Mouse (Mus musculus): ENCODE results near the gene Slc12a4. TPM values are rescaled to one million over a fixed set of nuclear protein-coding genes. Genes with fewer than 3 reads are reported as not detected.

Gene Slc12a4
- polyA plus RNA-seq, 1 experiment from 2014 or later, result 7.8 TPM

DNA sequence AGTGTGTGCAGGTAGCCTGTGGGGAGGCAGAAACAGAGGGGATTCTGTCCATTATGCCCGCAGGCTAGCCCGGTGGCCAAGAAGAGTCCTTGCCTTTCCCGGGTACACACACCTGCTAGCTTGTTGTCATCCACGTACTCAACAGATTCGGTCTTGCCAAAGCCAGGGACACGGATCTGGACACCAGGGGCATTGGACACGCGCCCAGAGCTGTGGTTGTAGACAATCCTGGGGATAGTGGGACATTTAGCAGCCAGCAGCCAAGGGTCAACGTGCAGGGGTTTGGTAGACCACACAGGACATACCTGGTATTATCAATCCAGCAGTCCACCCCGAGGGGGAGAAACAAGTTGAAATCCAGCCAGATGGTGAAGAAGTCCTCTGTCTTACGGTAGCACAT is 23.9 kb downstream of the Slc12a4 start:
- no peak overlapping the region for H3K9ac ChIP-seq (ENCODE audit: low read length)
- peaks cover 3% of the 10 kb centered on the region for H3K4me1 ChIP-seq (ENCODE audit: control insufficient read depth, insufficient read depth, low read length)
- ATAC-seq (ENCODE audit: low FRiP score) (no peak), DNase-seq (ENCODE audit: low spot score, missing footprints) (no peak)
- H3K9me3 ChIP-seq (ENCODE audit: control insufficient read depth, low read length), result no peaks in the 10 kb centered on the region
- no peak overlapping the region for H3K27ac ChIP-seq (ENCODE audit: low read depth, low read length)
- no peak overlapping the region for H3K4me3 ChIP-seq (ENCODE audit: low read depth, low read length)
- no peaks in the 10 kb centered on the region for H3K36me3 ChIP-seq (ENCODE audit: control insufficient read depth, insufficient read depth, low read length)
- H3K27me3 ChIP-seq (ENCODE audit: control insufficient read depth, insufficient read depth, low read length), result no peaks in the 10 kb centered on the region
- 95% methylated on average over 11 of the region's 11 CpGs for WGBS
- no peak overlapping the region for H3K4me2 ChIP-seq

DNA sequence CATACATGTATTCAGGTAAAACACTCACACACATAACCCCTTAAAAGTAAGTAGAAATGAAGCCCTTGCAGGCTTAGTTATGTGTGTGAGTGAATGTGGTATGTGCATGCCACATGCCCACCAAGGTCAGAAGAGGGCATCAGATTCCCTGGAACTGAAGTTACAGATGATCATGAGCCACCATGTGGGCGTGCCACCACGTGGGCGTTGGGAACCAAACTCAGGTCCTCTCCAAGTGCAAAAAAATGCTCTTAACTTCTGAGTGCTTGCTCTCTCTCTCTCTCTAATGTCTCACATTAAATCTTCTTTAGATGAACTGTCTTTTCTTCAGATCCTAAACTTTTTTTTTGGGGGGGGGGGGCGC is 27.6 kb downstream of the Slc12a4 start, which contains the start of gene Psmb10:
Gene Psmb10 (minus strand): TSS at position 139 of the 364 bp plus-strand sequence.
- Histone ChIP-seq H3K36me3 (ENCODE audit: control insufficient read depth, insufficient read depth, low read length) (no peaks in the 10 kb centered on the region), H3K4me3 (ENCODE audit: low read depth, low read length) (peak within 1 kb of the TSS; percentile 75), H3K9me3 (ENCODE audit: control insufficient read depth, low read length) (no peaks in the 10 kb centered on the region), H3K27ac (ENCODE audit: low read depth, low read length) (peak within 1 kb of the TSS; percentile 67), H3K4me1 (ENCODE audit: control insufficient read depth, insufficient read depth, low read length) (peaks cover 3% of the 10 kb centered on the region), H3K9ac (ENCODE audit: low read length) (peak within 1 kb of the TSS; percentile 89), H3K4me2 (peak within 1 kb of the TSS; percentile 96), H3K27me3 (ENCODE audit: control insufficient read depth, insufficient read depth, low read length) (no peaks in the 10 kb centered on the region)
- 49% methylated on average over 4 of the region's 4 CpGs for WGBS
- DNase-seq (ENCODE audit: low spot score, missing footprints), result no peak
- ATAC-seq (ENCODE audit: low FRiP score), result no peak

DNA sequence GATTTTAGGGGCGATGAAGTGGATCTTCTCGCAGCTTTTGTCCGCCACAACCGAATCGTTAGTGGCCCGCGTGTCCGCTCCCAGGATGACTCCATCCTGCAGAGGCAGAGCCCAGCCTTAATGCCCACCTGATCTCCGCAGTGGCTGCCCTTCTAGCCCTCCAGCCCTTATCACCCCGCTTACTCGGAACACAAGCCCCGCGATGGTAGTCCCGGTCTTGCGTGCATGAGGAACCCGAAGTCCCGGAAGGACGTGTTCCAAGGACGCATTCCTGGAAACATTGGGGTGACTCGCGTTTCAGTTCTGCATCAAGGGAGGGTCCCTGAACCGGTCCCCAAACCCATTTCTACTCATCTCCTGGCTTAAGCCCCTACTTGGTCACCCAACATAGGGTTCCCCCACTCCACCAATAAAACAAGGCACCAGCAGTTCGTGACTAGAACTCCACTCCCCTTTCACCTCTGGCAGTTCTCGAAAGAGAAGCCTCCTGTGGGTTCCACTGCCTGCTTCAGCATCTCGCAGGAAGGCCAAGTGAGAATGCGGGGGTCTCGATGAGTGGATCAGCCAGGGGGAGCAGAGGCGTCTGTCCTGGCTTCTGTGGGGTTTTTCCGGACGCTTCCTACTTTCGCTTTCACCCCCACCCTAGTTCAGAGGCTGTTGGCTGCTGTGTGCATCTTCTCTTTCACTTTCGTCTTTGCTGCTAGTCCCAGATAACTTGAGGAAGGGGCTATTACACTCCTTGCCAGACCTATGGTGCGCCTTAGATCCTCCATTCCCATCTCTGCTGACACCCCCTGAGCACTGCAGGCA is 28.2 kb downstream of the Slc12a4 start:
- H3K9ac ChIP-seq (ENCODE audit: low read length), result peak overlapping the region; percentile 89
- 2% methylated on average over 33 of the region's 33 CpGs for WGBS
- no peaks in the 10 kb centered on the region for H3K9me3 ChIP-seq (ENCODE audit: control insufficient read depth, low read length)
- peak overlapping the region; percentile 75 for H3K4me3 ChIP-seq (ENCODE audit: low read depth, low read length)
- ATAC-seq (ENCODE audit: low FRiP score) (peak; percentile 36), DNase-seq (ENCODE audit: low spot score, missing footprints) (peak; percentile 91)
- no peaks in the 10 kb centered on the region for H3K27me3 ChIP-seq (ENCODE audit: control insufficient read depth, insufficient read depth, low read length)
- peaks cover 3% of the 10 kb centered on the region for H3K4me1 ChIP-seq (ENCODE audit: control insufficient read depth, insufficient read depth, low read length)
- no peaks in the 10 kb centered on the region for H3K36me3 ChIP-seq (ENCODE audit: control insufficient read depth, insufficient read depth, low read length)
- peak overlapping the region; percentile 67 for H3K27ac ChIP-seq (ENCODE audit: low read depth, low read length)
- H3K4me2 ChIP-seq, result peak overlapping the region; percentile 96

DNA sequence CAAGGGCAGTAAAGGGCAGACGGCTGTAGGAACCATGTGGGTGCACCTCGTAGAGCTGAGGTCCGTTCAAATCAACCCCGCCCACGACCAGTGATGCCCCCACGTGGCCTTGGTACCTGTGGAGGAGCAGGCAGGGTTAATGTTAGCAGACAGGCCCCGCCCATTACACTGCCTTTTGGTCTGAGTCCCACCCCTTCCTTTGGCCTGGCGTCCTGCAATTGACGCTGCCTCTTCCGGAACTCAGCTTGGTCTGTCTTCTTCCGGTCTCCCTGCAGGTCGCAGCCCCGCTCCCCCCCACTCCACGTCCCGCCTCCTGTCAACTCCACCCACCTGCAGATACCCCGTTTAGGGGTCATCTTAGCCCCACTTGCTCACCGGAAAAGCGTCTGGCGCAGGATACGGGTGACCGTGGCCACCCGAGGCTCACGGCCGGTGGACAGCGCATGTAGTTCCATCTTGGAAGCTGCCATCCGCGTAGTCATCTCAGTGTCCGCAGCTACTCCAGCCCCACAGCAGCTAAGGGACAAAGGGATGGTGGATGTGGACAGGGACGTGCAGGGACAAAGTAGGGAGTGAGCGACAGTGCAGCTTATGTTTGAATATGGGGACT is 28.9 kb downstream of the Slc12a4 start:
- under 1% methylated on average over 30 of the region's 30 CpGs for WGBS
- ATAC-seq (ENCODE audit: low FRiP score), result peak; percentile 92
- H3K9ac ChIP-seq (ENCODE audit: low read length), result peak overlapping the region; percentile 89

DNA sequence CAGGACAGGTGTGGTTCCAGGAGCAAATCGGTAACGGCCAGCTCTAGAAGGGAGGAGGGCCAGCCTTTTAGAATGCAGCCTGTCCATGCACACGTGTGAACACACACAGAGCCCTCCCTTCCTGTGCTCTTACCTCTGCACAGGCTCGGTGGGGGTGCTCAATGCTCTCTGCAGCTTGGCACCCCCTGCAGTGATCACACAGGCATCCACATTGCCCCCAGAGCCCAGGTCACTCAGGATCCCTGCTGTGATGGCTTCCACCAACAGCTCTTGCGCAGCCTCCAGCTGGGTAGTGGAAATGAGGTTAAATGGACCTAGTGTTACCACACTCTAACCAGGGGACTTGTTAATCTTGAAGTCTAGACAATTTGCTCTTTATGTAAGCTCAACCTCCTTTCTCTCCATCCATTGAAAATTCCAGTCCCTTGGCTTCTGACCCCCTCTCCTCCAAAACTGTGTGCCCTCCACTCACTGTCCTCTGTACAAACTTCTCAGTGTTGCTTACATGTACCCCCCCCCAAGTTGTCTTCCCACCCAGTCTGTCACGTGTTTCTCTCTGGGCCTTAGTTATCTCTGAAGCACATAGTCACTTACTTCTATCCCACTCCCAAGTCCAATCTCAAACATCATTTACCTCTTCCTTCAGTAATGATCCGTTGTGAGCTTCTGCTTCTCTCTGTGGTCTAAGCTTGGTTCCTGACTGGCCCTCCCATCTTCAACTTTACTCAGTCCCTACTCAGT is 29.9 kb downstream of the Slc12a4 start:
- Histone ChIP-seq H3K9ac (ENCODE audit: low read length) (peak overlapping the region; percentile 89), H3K4me1 (ENCODE audit: control insufficient read depth, insufficient read depth, low read length) (peaks cover 3% of the 10 kb centered on the region), H3K27me3 (ENCODE audit: control insufficient read depth, insufficient read depth, low read length) (no peaks in the 10 kb centered on the region), H3K36me3 (ENCODE audit: control insufficient read depth, insufficient read depth, low read length) (no peaks in the 10 kb centered on the region), H3K4me3 (ENCODE audit: low read depth, low read length) (peak overlapping the region; percentile 75), H3K9me3 (ENCODE audit: control insufficient read depth, low read length) (no peaks in the 10 kb centered on the region), H3K27ac (ENCODE audit: low read depth, low read length) (no peak overlapping the region), H3K4me2 (peak overlapping the region; percentile 96)
- peak; percentile 70 for DNase-seq (ENCODE audit: low spot score, missing footprints)
- no peak for ATAC-seq (ENCODE audit: low FRiP score)
- 37% methylated on average over 7 of the region's 7 CpGs for WGBS

More for the DNA sequence above, 28.9 kb downstream of the Slc12a4 start:
- no peaks in the 10 kb centered on the region for H3K36me3 ChIP-seq (ENCODE audit: control insufficient read depth, insufficient read depth, low read length)
- DNase-seq (ENCODE audit: low spot score, missing footprints), result peak; percentile 97
- H3K9me3 ChIP-seq (ENCODE audit: control insufficient read depth, low read length), result no peaks in the 10 kb centered on the region
- no peaks in the 10 kb centered on the region for H3K27me3 ChIP-seq (ENCODE audit: control insufficient read depth, insufficient read depth, low read length)
- peak overlapping the region; percentile 96 for H3K4me2 ChIP-seq
- H3K4me1 ChIP-seq (ENCODE audit: control insufficient read depth, insufficient read depth, low read length), result peaks cover 3% of the 10 kb centered on the region
- peak overlapping the region; percentile 75 for H3K4me3 ChIP-seq (ENCODE audit: low read depth, low read length)
- peak overlapping the region; percentile 67 for H3K27ac ChIP-seq (ENCODE audit: low read depth, low read length)

DNA sequence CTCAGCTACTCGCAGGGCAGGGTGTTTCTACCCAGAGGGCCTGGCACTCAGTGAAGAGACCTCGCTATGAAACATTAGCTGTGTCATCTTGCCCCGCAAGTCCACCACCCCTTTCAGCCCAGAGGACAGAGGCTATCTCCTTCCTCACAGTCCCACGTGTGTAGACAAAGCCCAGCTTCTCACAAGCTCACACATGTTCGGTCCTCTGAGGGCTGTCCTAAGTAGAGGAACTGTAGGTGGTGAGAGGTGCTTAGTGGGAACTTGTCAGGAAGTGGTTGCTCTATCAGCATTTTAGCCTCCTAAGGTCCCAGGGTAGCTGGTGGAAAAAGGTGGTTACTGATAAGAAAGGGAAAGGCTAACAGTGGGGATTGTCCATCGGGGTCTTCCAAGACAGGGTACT is 30.8 kb downstream of the Slc12a4 start:
- Histone ChIP-seq H3K27ac (ENCODE audit: low read depth, low read length) (no peak overlapping the region), H3K4me2 (no peak overlapping the region), H3K36me3 (ENCODE audit: control insufficient read depth, insufficient read depth, low read length) (no peaks in the 10 kb centered on the region), H3K4me1 (ENCODE audit: control insufficient read depth, insufficient read depth, low read length) (peaks cover 3% of the 10 kb centered on the region), H3K9me3 (ENCODE audit: control insufficient read depth, low read length) (no peaks in the 10 kb centered on the region), H3K4me3 (ENCODE audit: low read depth, low read length) (no peak overlapping the region), H3K27me3 (ENCODE audit: control insufficient read depth, insufficient read depth, low read length) (no peaks in the 10 kb centered on the region), H3K9ac (ENCODE audit: low read length) (no peak overlapping the region)
- WGBS, result 83% methylated on average over 6 of the region's 6 CpGs
- ATAC-seq (ENCODE audit: low FRiP score) (no peak), DNase-seq (ENCODE audit: low spot score, missing footprints) (no peak)

DNA sequence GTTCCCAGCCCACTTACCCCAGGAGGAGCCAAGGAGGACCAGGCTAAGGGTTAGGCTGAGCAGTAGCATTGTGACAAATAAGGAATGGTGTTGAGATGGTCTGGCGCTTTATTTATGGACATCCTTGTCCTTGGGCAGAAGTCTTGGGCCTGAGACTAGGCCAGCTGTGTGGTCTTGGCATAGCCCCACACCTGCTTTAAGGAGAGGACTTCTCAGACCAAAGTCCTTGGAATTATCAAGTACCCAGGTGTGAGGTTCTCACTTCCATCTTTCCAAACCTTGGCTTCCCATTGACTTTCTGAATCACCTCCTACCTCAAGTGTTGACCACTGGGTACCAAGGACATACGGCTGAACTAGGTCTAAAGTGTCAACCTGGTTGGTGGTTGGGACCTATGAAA is 32.1 kb downstream of the Slc12a4 start, which contains the start of gene Ctrl:
Gene Ctrl (minus strand): TSS at position 101 of the 400 bp plus-strand sequence.
- DNase-seq (ENCODE audit: low spot score, missing footprints) (no peak), ATAC-seq (ENCODE audit: low FRiP score) (no peak)
- no peak within 1 kb of the TSS for H3K4me2 ChIP-seq
- H3K27ac ChIP-seq (ENCODE audit: low read depth, low read length), result no peak within 1 kb of the TSS
- H3K9ac ChIP-seq (ENCODE audit: low read length), result no peak within 1 kb of the TSS
- H3K4me3 ChIP-seq (ENCODE audit: low read depth, low read length), result no peak within 1 kb of the TSS
- whole genome bisulfite sequencing, result 93% methylated on average over 2 of the region's 2 CpGs
- H3K27me3 ChIP-seq (ENCODE audit: control insufficient read depth, insufficient read depth, low read length), result no peaks in the 10 kb centered on the region
- H3K4me1 ChIP-seq (ENCODE audit: control insufficient read depth, insufficient read depth, low read length), result peaks cover 3% of the 10 kb centered on the region
- no peaks in the 10 kb centered on the region for H3K36me3 ChIP-seq (ENCODE audit: control insufficient read depth, insufficient read depth, low read length)
- H3K9me3 ChIP-seq (ENCODE audit: control insufficient read depth, low read length), result no peaks in the 10 kb centered on the region

DNA sequence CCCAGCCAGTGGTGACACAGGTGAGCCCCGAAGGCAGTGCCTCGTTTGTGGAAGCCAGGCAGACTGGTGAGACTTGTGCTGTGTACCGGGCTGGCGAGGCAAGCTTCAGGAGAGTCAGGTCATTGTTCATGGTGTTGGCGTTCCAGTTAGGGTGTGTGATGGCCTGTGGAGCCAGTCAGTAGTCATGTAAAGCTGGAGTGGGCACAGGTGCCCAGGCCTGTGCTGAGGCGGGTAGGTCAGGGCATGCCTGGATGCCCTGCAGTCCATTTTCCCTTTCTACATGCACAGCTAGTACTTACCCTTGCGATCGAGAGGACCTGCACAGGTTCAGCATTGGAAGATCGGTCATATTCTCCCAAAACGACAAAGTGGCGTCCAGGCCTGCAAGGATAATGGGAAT is 33.4 kb downstream of the Slc12a4 start:
- no peaks in the 10 kb centered on the region for H3K4me1 ChIP-seq (ENCODE audit: control insufficient read depth, insufficient read depth, low read length)
- no peaks in the 10 kb centered on the region for H3K27me3 ChIP-seq (ENCODE audit: control insufficient read depth, insufficient read depth, low read length)
- no peak overlapping the region for H3K4me3 ChIP-seq (ENCODE audit: low read depth, low read length)
- no peak overlapping the region for H3K4me2 ChIP-seq
- H3K9ac ChIP-seq (ENCODE audit: low read length), result no peak overlapping the region
- WGBS, result 88% methylated on average over 11 of the region's 11 CpGs
- ATAC-seq (ENCODE audit: low FRiP score) (no peak), DNase-seq (ENCODE audit: low spot score, missing footprints) (no peak)
- H3K9me3 ChIP-seq (ENCODE audit: control insufficient read depth, low read length), result no peaks in the 10 kb centered on the region
- H3K36me3 ChIP-seq (ENCODE audit: control insufficient read depth, insufficient read depth, low read length), result no peaks in the 10 kb centered on the region
- no peak overlapping the region for H3K27ac ChIP-seq (ENCODE audit: low read depth, low read length)

DNA sequence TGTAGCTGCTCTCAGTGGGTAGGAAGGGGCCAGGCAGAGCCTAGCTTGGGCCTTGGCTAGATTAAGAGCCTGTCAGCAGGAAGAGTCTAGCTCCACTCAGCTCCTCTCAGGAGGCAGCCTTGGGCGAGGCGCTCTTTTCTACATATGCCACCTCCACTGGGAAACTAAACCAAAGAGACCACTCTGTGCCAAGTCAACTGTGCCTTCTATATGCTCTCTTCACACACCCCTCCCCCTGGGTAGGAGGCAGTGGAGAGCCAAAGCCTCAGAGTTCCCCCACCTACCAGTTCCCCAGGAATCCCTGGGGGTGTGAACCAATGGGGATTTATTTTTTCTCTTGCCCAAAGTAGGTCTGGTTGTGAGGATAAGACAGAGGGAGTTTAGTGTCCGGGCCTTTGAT is 34.6 kb downstream of the Slc12a4 start:
- ATAC-seq (ENCODE audit: low FRiP score) (no peak), DNase-seq (ENCODE audit: low spot score, missing footprints) (no peak)
- Histone ChIP-seq H3K9me3 (ENCODE audit: control insufficient read depth, low read length) (no peaks in the 10 kb centered on the region), H3K4me1 (ENCODE audit: control insufficient read depth, insufficient read depth, low read length) (no peaks in the 10 kb centered on the region), H3K9ac (ENCODE audit: low read length) (no peak overlapping the region), H3K36me3 (ENCODE audit: control insufficient read depth, insufficient read depth, low read length) (no peaks in the 10 kb centered on the region), H3K4me2 (no peak overlapping the region), H3K4me3 (ENCODE audit: low read depth, low read length) (no peak overlapping the region), H3K27me3 (ENCODE audit: control insufficient read depth, insufficient read depth, low read length) (no peaks in the 10 kb centered on the region), H3K27ac (ENCODE audit: low read depth, low read length) (no peak overlapping the region)
- WGBS, result 93% methylated on average over 3 of the region's 3 CpGs
